Mouse (Mus musculus): ENCODE measurements around the gene Tmc4.

Gene Tmc4

GRCm38 (mm10) chr7:3629543-3630477, 47.5 kb downstream of the Tmc4 start, which contains the start of the genes Tfpt and Prpf31:
Gene Tfpt (minus strand): TSS chr7:3629929.
Gene Prpf31 (plus strand): TSS chr7:3629985.
- peak; percentile 94 to 95 for DNase-seq

GRCm38 (mm10) chr7:3629030-3629429, 48.3 kb downstream of the Tmc4 start:
- DNase-seq = no peak

GRCm38 (mm10) chr7:3617242-3617995, 59.9 kb downstream of the Tmc4 start, which contains the start of gene Ndufa3:
Gene Ndufa3 (plus strand): TSS chr7:3617373.
- peak; percentile 93 to 95 for DNase-seq

- DNase-seq = peak in 1 of 2 experiments; percentile 69
Measured at GRCm38 (mm10) chr7:3616389-3617241, 60.7 kb downstream of the Tmc4 start.

- DNase-seq = no peak
Measured at GRCm38 (mm10) chr7:3616057-3616388, 61.3 kb downstream of the Tmc4 start, which contains the start of gene Oscar. Gene Oscar (minus strand): TSS chr7:3616157.
